Mouse (Mus musculus) CH12.LX (cell line): ENCODE results near the gene Olfr874. TPM values are rescaled to one million over a fixed set of nuclear protein-coding genes. Genes with fewer than 3 reads are reported as not detected.
"Not testable (repeated sequence)": the region's sequence is repeated elsewhere in the genome, so short reads cannot be mapped to it uniquely, and the experiment has no call there.

Source experiments
- DNase-seq: peaks from one replicate; pipeline ENCODE4 v3.0.0-alpha.2; 2013; ENCODE audit errors: extremely low read depth
- H3K27ac ChIP-seq: 2 replicates; pipeline ENCODE4 v1.5.1; 2012; ENCODE audit warnings: low read depth, mild to moderate bottlenecking, control low read depth, moderate library complexity; ENCODE audit not compliant: insufficient read depth
- H3K27me3 ChIP-seq: replicated peaks from 2 replicates; pipeline ENCODE3; 2012; ENCODE audit warnings: inconsistent platforms
- H3K36me3 ChIP-seq, 2 experiments: replicated peaks in 1 of 2; 2 replicates each; pipeline versions ENCODE3 to v1.6.1; 2012; ENCODE audit warnings: inconsistent platforms in 1 of 2, low read length in 1 of 2, mild to moderate bottlenecking in 1 of 2, mixed read lengths in 1 of 2, moderate library complexity in 1 of 2; ENCODE audit not compliant: control insufficient read depth in 1 of 2, insufficient read depth in 1 of 2
- H3K4me1 ChIP-seq, 2 experiments: 2 replicates each; pipeline ENCODE4 v1.6.1; 2012; ENCODE audit warnings: inconsistent platforms in 1 of 2, moderate library complexity in 1 of 2; ENCODE audit not compliant: insufficient read depth in 2 of 2, control insufficient read depth in 1 of 2
- H3K4me2 ChIP-seq: 2 replicates; pipeline ENCODE4 v1.6.1; 2012; ENCODE audit warnings: low read depth, mild to moderate bottlenecking, control low read depth; ENCODE audit not compliant: poor library complexity, insufficient read depth, severe bottlenecking
- H3K4me3 ChIP-seq, 3 experiments: fragments of 150-350 bp in 1 of 3; sonication (generic) in 1 of 3; replicated peaks in 1 of 3; 2 replicates each; pipeline versions ENCODE3 to v1.5.1; 2011 to 2012; ENCODE audit warnings: low read depth in 2 of 3, low read length in 2 of 3, mild to moderate bottlenecking in 2 of 3, moderate library complexity in 2 of 3, control low read depth in 1 of 3, improper control_type of control experiment in 1 of 3, inconsistent platforms in 1 of 3, mixed read lengths in 1 of 3; ENCODE audit not compliant: poor library complexity in 1 of 3
- H3K79me2 ChIP-seq: replicated peaks from 2 replicates; pipeline ENCODE4 v1.6.1; 2012; ENCODE audit warnings: mild to moderate bottlenecking, moderate library complexity; ENCODE audit not compliant: control insufficient read depth, poor library complexity, insufficient read depth, severe bottlenecking; ENCODE audit errors: extremely low read depth
- H3K9ac ChIP-seq: 2 replicates; pipeline ENCODE4 v1.6.1; 2012; ENCODE audit warnings: low read depth, mild to moderate bottlenecking, control low read depth, moderate library complexity; ENCODE audit not compliant: insufficient read depth
- H3K9me3 ChIP-seq: replicated peaks from 2 replicates; pipeline ENCODE3; 2012; ENCODE audit warnings: low read length, inconsistent platforms, mixed read lengths
- CHD2 ChIP-seq: IDR thresholded peaks from 2 replicates; pipeline ENCODE4 v1.6.1; 2011; ENCODE audit warnings: low read length, improper control_type of control experiment
- E2F4 ChIP-seq: IDR thresholded peaks from 2 replicates; pipeline ENCODE4 v1.6.1; 2011; ENCODE audit warnings: low read depth, low read length, improper control_type of control experiment; ENCODE audit not compliant: insufficient replicate concordance
- ELF1 ChIP-seq: IDR thresholded peaks from 2 replicates; pipeline ENCODE4 v1.6.1; 2014; ENCODE audit warnings: low read depth, mild to moderate bottlenecking, inconsistent platforms, low read length, improper control_type of control experiment
- GABPA ChIP-seq: IDR thresholded peaks from 2 replicates; pipeline ENCODE4 v1.6.1; 2012; ENCODE audit warnings: low read depth, low read length, improper control_type of control experiment, inconsistent platforms; ENCODE audit not compliant: insufficient replicate concordance
- IRF4 ChIP-seq: IDR thresholded peaks from 2 replicates; pipeline ENCODE4 v1.6.1; 2014; ENCODE audit warnings: low read depth, mild to moderate bottlenecking, inconsistent platforms, low read length, improper control_type of control experiment
- JUN ChIP-seq: IDR thresholded peaks from 2 replicates; pipeline ENCODE4 v1.6.1; 2011; ENCODE audit warnings: low read depth, mild to moderate bottlenecking, low read length, improper control_type of control experiment, moderate library complexity; ENCODE audit not compliant: insufficient read depth
- JUND ChIP-seq: conservative IDR thresholded peaks from 2 replicates; pipeline ENCODE4 v1.6.1; 2011; ENCODE audit warnings: low read depth, low read length, improper control_type of control experiment
- MAZ ChIP-seq: IDR thresholded peaks from 2 replicates; pipeline ENCODE4 v1.6.1; 2012; ENCODE audit warnings: low read depth, mild to moderate bottlenecking, inconsistent platforms, low read length, improper control_type of control experiment, moderate library complexity
- MEF2A ChIP-seq: IDR thresholded peaks from 2 replicates; pipeline ENCODE4 v1.6.1; 2014; ENCODE audit warnings: low read depth, mild to moderate bottlenecking, inconsistent platforms, low read length, improper control_type of control experiment, borderline replicate concordance
- MYC ChIP-seq: IDR thresholded peaks from 2 replicates; pipeline ENCODE4 v1.6.1; 2011; ENCODE audit warnings: low read depth, mild to moderate bottlenecking, improper control_type of control experiment, low read length
- PAX5 ChIP-seq: IDR thresholded peaks from 2 replicates; pipeline ENCODE4 v1.6.1; 2012; ENCODE audit warnings: low read length, inconsistent platforms, mixed read lengths
- POLR2A ChIP-seq: IDR thresholded peaks from 2 replicates; pipeline ENCODE4 v1.6.1; 2011; ENCODE audit warnings: low read depth, mild to moderate bottlenecking, improper control_type of control experiment, low read length
- POLR2AphosphoS2 ChIP-seq: IDR thresholded peaks from 2 replicates; pipeline ENCODE4 v1.6.1; 2011; ENCODE audit warnings: low read depth, low read length, improper control_type of control experiment
- RAD21 ChIP-seq: IDR thresholded peaks from 2 replicates; pipeline ENCODE4 v1.6.1; 2011; ENCODE audit warnings: low read depth, mild to moderate bottlenecking, low read length, improper control_type of control experiment, moderate library complexity
- SMC3 ChIP-seq: IDR thresholded peaks from 2 replicates; pipeline ENCODE4 v1.6.1; 2011; ENCODE audit warnings: low read depth, low read length, improper control_type of control experiment
- TCF12 ChIP-seq: IDR thresholded peaks from 2 replicates; pipeline ENCODE4 v1.6.1; 2014; ENCODE audit warnings: low read depth, mild to moderate bottlenecking, inconsistent platforms, low read length, improper control_type of control experiment
- UBTF ChIP-seq: IDR thresholded peaks from 2 replicates; pipeline ENCODE4 v1.6.1; 2012; ENCODE audit warnings: low read depth, mild to moderate bottlenecking, inconsistent platforms, low read length, improper control_type of control experiment, moderate library complexity
- USF2 ChIP-seq: conservative IDR thresholded peaks from 2 replicates; pipeline ENCODE4 v1.6.1; 2011; ENCODE audit warnings: low read depth, low read length, improper control_type of control experiment
- ZKSCAN1 ChIP-seq: IDR thresholded peaks from 2 replicates; pipeline ENCODE4 v1.6.1; 2012; ENCODE audit warnings: low read depth, inconsistent platforms, low read length, improper control_type of control experiment, borderline replicate concordance
- ZMIZ1 ChIP-seq: IDR thresholded peaks from 2 replicates; pipeline ENCODE4 v1.6.1; 2012; ENCODE audit warnings: low read depth, mild to moderate bottlenecking, inconsistent platforms, low read length, improper control_type of control experiment
- ZNF384 ChIP-seq: IDR thresholded peaks from 2 replicates; pipeline ENCODE4 v1.6.1; 2012; ENCODE audit warnings: low read depth, low read length, improper control_type of control experiment, inconsistent platforms
- dilution Hi-C: fragments of 300-500 bp; cut with MboI; formaldehyde crosslinking; loops from 2 replicates; pipeline ENCODE4 v1.14.3; 2020; ENCODE audit warnings: low sequenced_read_pairs; ENCODE audit not compliant: extremely low pct_unique_long_range_greater_than_20kb, extremely low pct_ligation_motif_present
- in situ Hi-C: fragments of 300-500 bp; cut with MboI; formaldehyde crosslinking; loops from 3 replicates; pipeline ENCODE4 v1.14.3; 2019; ENCODE audit warnings: low sequenced_read_pairs, low pct_ligation_motif_present, low pct_unique_long_range_greater_than_20kb, mixed read lengths
- polyA plus RNA-seq: library from polyadenylated mRNA; unstranded; fragments of >175 nt; gene quantifications from 2 replicates; pipeline ENCODE4 v1.2.1, GENCODE M21; 2012; ENCODE audit warnings: low read depth; ENCODE audit not compliant: insufficient read length
- total RNA-seq, 2 experiments: library from RNA; depleted of rRNA; stranded (reverse); fragments of 300-350 nt in 1 of 2; fragments of >200 nt in 1 of 2; gene quantifications; 2 replicates each; pipeline ENCODE4 v1.2.3; 2012 to 2014

Gene Olfr874
- total and polyA plus RNA-seq, 3 experiments: not detected

DNA sequence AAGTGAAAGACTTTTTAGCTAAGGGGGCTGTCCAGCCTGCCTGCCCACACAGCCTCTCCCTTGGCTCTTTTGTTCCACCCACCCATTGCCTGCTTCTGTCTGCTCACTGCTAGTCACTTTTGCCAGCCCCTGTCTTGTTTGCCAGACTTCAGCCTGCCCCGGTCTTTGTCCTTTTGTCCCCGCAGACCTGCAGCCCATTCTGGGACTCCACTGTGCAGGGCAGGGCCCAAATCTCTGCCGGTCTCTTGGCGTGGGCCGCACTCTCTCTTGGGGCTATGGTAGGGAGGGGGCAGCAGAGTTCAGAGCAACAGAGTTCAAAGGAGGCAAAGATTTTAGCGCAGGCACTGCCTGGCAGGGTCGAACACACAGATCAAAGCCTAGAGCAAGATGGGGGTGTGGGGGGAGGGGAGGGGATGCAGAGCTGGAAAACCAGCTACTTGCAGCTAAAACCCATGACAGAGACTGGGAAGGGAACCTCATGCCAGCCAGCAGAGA, 37.9 kb downstream of the Olfr874 start (continued):
- TF ChIP-seq CHD2 (no peak), IRF4 (no peak), PAX5 (no peak)

DNA sequence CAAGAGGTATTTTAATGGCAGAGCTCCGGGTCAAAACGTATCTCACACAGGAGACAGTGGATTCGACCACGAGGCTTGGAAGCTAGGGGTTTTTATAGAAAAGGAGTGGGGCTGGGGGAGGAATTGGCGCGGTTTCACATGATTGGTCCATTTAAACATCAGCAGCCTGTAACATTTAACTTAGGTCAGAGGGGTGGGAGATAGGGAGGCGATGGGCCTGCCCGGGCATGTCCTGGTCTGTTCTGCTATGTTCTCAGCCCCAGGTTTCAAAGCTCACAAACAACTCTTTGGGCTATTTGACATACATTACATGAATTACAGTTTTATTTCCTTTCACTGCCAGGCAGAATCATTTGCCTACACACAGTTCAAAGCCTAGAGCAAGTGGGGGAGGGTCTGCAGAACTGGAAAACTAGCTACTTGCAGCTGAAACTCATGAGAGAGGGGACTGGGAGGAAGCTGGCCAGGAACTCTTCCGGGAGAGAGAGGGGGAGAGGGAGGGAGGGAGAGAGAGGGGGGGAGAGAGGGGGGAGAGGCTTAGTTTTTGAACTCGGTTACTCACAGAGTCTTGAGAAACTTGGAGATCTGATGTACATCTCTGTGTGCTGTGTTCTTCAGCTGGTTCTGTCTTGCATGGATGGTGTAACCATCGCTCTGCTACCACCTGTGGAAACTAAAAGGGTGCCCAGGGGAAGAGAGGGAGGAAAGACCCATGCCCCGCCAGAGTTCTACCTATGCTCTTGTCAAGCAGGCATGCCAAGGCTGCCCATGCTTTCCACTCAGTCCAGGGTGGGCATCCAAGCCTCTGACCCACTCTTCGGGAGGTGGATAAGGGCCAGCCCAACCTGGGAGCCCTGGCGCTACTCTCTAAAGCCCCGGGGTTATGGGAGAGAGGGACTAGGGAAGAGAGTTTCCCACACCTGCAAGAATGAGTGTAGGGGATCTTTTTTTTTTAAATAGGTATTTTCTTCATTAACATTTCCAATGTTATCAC, 38.8 kb downstream of the Olfr874 start:
- H3K4me1 ChIP-seq: peaks cover 0 to 12% of the 10 kb centered on the region in 2 experiments; a peak in 2 of 4 replicates
- H3K36me3 ChIP-seq, H3K9ac ChIP-seq, H3K9me3 ChIP-seq, H3K27me3 ChIP-seq, H3K79me2 ChIP-seq, H3K4me3 ChIP-seq, dilution Hi-C loops, in situ Hi-C loops, H3K4me2 ChIP-seq, H3K27ac ChIP-seq: not testable (repeated sequence)
- DNase-seq: peak; percentile 14

DNA sequence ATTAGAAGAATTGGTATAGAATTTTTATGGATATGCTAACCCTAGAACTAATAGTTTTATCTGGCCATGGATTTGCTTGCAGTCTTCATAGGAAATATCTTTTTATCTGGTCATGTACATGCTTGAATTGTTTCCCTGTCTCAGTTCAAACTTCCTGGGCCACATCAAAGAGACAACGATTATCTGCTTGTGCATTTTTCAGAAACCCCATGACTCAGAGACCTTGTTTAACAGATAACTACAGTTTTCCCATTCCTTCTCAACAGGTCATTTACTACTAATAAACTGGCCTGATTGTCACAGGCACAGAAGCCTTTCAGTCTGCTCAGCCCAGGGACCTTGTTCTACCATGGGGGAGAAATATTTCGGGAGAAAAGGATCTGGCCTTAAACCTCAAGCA, 41.5 kb downstream of the Olfr874 start:
- Histone ChIP-seq H3K79me2 (no peaks in the 10 kb centered on the region), H3K4me3 (no peak overlapping the region), H3K27me3 (no peaks in the 10 kb centered on the region), H3K4me2 (no peak overlapping the region)
- no peak for DNase-seq
- no peak for TF ChIP-seq ZNF384
- TF ChIP-seq MYC: no peak
- no peak for TF ChIP-seq IRF4
- TF ChIP-seq ZMIZ1: no peak
- no peak for TF ChIP-seq RAD21
- TF ChIP-seq ELF1: no peak
- TF ChIP-seq GABPA: no peak
- no peak for TF ChIP-seq POLR2AphosphoS2
- no peak for TF ChIP-seq TCF12
- no peak for TF ChIP-seq ZKSCAN1
- TF ChIP-seq MAZ: no peak
- TF ChIP-seq SMC3: no peak
- no peak for TF ChIP-seq JUN
- TF ChIP-seq USF2: no peak
- TF ChIP-seq JUND: no peak
- no peak for TF ChIP-seq MEF2A
- no peak for TF ChIP-seq CHD2
- no peak for TF ChIP-seq POLR2A
- TF ChIP-seq UBTF: no peak
- no peak for TF ChIP-seq E2F4
- TF ChIP-seq, all 38 proteins: peak for 0
- H3K9ac ChIP-seq: no peak overlapping the region
- in situ Hi-C loops (no loop called here), dilution Hi-C loops (no loop called here)
- no peak overlapping the region for H3K27ac ChIP-seq
- peaks cover 0 to 12% of the 10 kb centered on the region in 2 experiments; a peak in 2 of 4 replicates for H3K4me1 ChIP-seq
- no peaks in the 10 kb centered on the region for H3K36me3 ChIP-seq
- H3K9me3 ChIP-seq: no peaks in the 10 kb centered on the region
